Comparison of ENCODE assay signal across 15 mouse cellular contexts in genomic region chr7:49562851-49563250, GRCm38 (mm10).
DNase-seq lines count a peak whose midpoint lies in the region; ATAC-seq lines count a peak whose summit lies in the region.
"Had no signal": no experiment of that assay in that cellular context is flagged by ENCODE, and none has a peak within 500 bp of the region (broad histone marks: within the 10 kb centered on the region; RNA-seq: fewer than 3 reads in every experiment).

No protein-coding gene starts in this region.

- ATAC-seq in lung, embryonic 16.5 days (ENCODE audit: low read depth), result no peak
- ATAC-seq in heart, embryonic 16.5 days (replicated peaks; ENCODE audit: extremely low read depth, insufficient read depth, low FRiP score), result no peak
- ATAC-seq: forebrain, embryonic 15.5 days; hindbrain, embryonic 16.5 days had no signal

- no peak overlapping the region for H3K9ac ChIP-seq in lung, embryonic 16.5 days (ENCODE audit: low read length)
- H3K9ac ChIP-seq in heart, embryonic 16.5 days (ENCODE audit: low read length), result peak overlapping the region; percentile 21
- H3K9ac ChIP-seq: embryonic facial prominence, embryonic 13.5 days; forebrain, embryonic 15.5 days had no signal

- H3K36me3 ChIP-seq in lung, embryonic 16.5 days (ENCODE audit: control insufficient read depth, insufficient read depth, low read length), result peaks cover 13% of the 10 kb centered on the region
- peaks cover 19% of the 10 kb centered on the region for H3K36me3 ChIP-seq in heart, embryonic 16.5 days (ENCODE audit: control insufficient read depth, insufficient read depth)
- H3K36me3 ChIP-seq in limb, embryonic 10.5 days, result peaks cover 14% of the 10 kb centered on the region
- H3K36me3 ChIP-seq: G1E had no signal

- 74% methylated on average over 8 of the region's 8 CpGs for WGBS in lung, embryonic 16.5 days
- WGBS in heart, embryonic 16.5 days, result 65% methylated on average over 8 of the region's 8 CpGs
- WGBS in limb, embryonic 10.5 days, result 92% methylated on average over 8 of the region's 8 CpGs

- no peak overlapping the region for H3K4me2 ChIP-seq in lung, embryonic 16.5 days (ENCODE audit: low read depth, low read length)
- H3K4me2 ChIP-seq in heart, embryonic 16.5 days (ENCODE audit: low read depth, low read length), result no peak overlapping the region
- H3K4me2 ChIP-seq: embryonic facial prominence, embryonic 13.5 days; forebrain, embryonic 15.5 days; liver, embryonic 11.5 days had no signal

- no peaks in the 10 kb centered on the region for H3K27me3 ChIP-seq in lung, embryonic 16.5 days (ENCODE audit: control insufficient read depth, insufficient read depth, low read depth, low read length)
- no peaks in the 10 kb centered on the region for H3K27me3 ChIP-seq in heart, embryonic 16.5 days (ENCODE audit: control insufficient read depth, insufficient read depth, low read length)
- H3K27me3 ChIP-seq in limb, embryonic 10.5 days (ENCODE audit: low read depth, poor library complexity, severe bottlenecking), result no peaks in the 10 kb centered on the region
- H3K27me3 ChIP-seq: embryonic facial prominence, embryonic 13.5 days; forebrain, embryonic 15.5 days had no signal

- peak; percentile 36 for DNase-seq in cerebellum, adult 9-10 months
- no peak for DNase-seq in cerebellum, adult 11 months
- DNase-seq in lung, postnatal 14 days, result no peak
- peak; percentile 8 for DNase-seq in adipocyte (ENCODE audit: low spot score)
- DNase-seq in right cerebral cortex, adult 2 months (ENCODE audit: low spot score in 2 of 2), result no peak
- DNase-seq in limb, embryonic 10.5 days (ENCODE audit: low spot score), result no peak
- DNase-seq: gastrocnemius, postnatal 14 days; thymus, adult 18-20 months had no signal

- H3K4me3 ChIP-seq in lung, embryonic 16.5 days (ENCODE audit: low read length), result no peak overlapping the region
- H3K4me3 ChIP-seq in heart, embryonic 16.5 days (ENCODE audit: low read length), result no peak overlapping the region
- no peak overlapping the region for H3K4me3 ChIP-seq in limb, embryonic 10.5 days
- H3K4me3 ChIP-seq: embryonic facial prominence, embryonic 13.5 days; forebrain, embryonic 15.5 days had no signal

- H3K9me3 ChIP-seq in lung, embryonic 16.5 days (ENCODE audit: control insufficient read depth, low read length), result no peaks in the 10 kb centered on the region
- H3K9me3 ChIP-seq in heart, embryonic 16.5 days (replicated peaks; ENCODE audit: control insufficient read depth, low read length), result no peaks in the 10 kb centered on the region
- no peaks in the 10 kb centered on the region for H3K9me3 ChIP-seq in limb, embryonic 10.5 days (replicated peaks)
- H3K9me3 ChIP-seq: embryonic facial prominence, embryonic 13.5 days; forebrain, embryonic 15.5 days had no signal

- H3K27ac ChIP-seq in lung, embryonic 16.5 days (ENCODE audit: low read length), result 0 out of 2 replicates have a peak overlapping the region, but pooled peaks have one; percentile 24
- peak overlapping the region; percentile 6; the same call in 1 of the 2 replicates for H3K27ac ChIP-seq in heart, embryonic 16.5 days (ENCODE audit: low read length)
- H3K27ac ChIP-seq in limb, embryonic 10.5 days, result no peak overlapping the region
- H3K27ac ChIP-seq: embryonic facial prominence, embryonic 13.5 days; forebrain, embryonic 15.5 days had no signal

- peaks cover 28% of the 10 kb centered on the region for H3K4me1 ChIP-seq in lung, embryonic 16.5 days (replicated peaks; ENCODE audit: control insufficient read depth, insufficient read depth, low read length)
- peaks cover 62% of the 10 kb centered on the region for H3K4me1 ChIP-seq in heart, embryonic 16.5 days (ENCODE audit: control insufficient read depth, insufficient read depth, low read length)
- H3K4me1 ChIP-seq in limb, embryonic 10.5 days, result peaks cover 26% of the 10 kb centered on the region

Comparison
In these comparisons a context has a peak if more than half of its experiments do, and no peak if none do; other contexts are left out.
1. DNase-seq: peak in cerebellum, adult 9-10 months (single experiment) and adipocyte (single experiment); none in cerebellum, adult 11 months (single experiment), lung, postnatal 14 days (single experiment), right cerebral cortex, adult 2 months (0 of 2) and limb, embryonic 10.5 days (single experiment).